Comparison of ENCODE assay signal across 13 mouse cellular contexts in genomic region chr14:56740175-56740574, GRCm38 (mm10). TPM values are rescaled to one million over a fixed set of nuclear protein-coding genes. Genes with fewer than 3 reads are reported as not detected.
DNase-seq lines count a peak whose midpoint lies in the region; ATAC-seq and TF ChIP-seq lines count a peak whose summit lies in the region.
"Had no signal": no experiment of that assay in that cellular context is flagged by ENCODE, and none has a peak within 500 bp of the region (broad histone marks: within the 10 kb centered on the region; RNA-seq: fewer than 3 reads in every experiment).

No protein-coding gene starts in this region.

- H3K9ac ChIP-seq in intestine, postnatal 0 days (ENCODE audit: low read depth, low read length), result no peak overlapping the region
- no peak overlapping the region for H3K9ac ChIP-seq in intestine, embryonic 16.5 days (ENCODE audit: low read depth, low read length)
- H3K9ac ChIP-seq: heart, embryonic 12.5 days; midbrain, embryonic 13.5 days; neural tube, embryonic 13.5 days had no signal

- no peak overlapping the region for H3K27ac ChIP-seq in intestine, postnatal 0 days (ENCODE audit: low read depth, low read length)
- H3K27ac ChIP-seq in intestine, embryonic 16.5 days (ENCODE audit: low read length), result no peak overlapping the region
- no peak overlapping the region for H3K27ac ChIP-seq in thymus, adult 2 months (ENCODE audit: control insufficient read depth, insufficient read depth, low read length)
- H3K27ac ChIP-seq: midbrain, embryonic 13.5 days; neural tube, embryonic 13.5 days had no signal

- no peak for ATAC-seq in intestine, postnatal 0 days
- ATAC-seq in intestine, embryonic 16.5 days, result no peak
- ATAC-seq: midbrain, embryonic 13.5 days had no signal

- TF ChIP-seq CTCF in intestine, postnatal 0 days (IDR thresholded peaks at IDR 0.05; ENCODE audit: low read depth), result peak; percentile 51
- TF ChIP-seq CTCF in thymus, adult 2 months (IDR thresholded peaks at IDR 0.05; ENCODE audit: borderline replicate concordance, control insufficient read depth, extremely low read depth, insufficient read depth, low read length, poor library complexity), result no peak

- H3K9me3 ChIP-seq in intestine, postnatal 0 days (ENCODE audit: control insufficient read depth), result no peaks in the 10 kb centered on the region
- no peaks in the 10 kb centered on the region for H3K9me3 ChIP-seq in intestine, embryonic 16.5 days (ENCODE audit: control insufficient read depth, low read length)
- H3K9me3 ChIP-seq: heart, embryonic 12.5 days; midbrain, embryonic 13.5 days; neural tube, embryonic 13.5 days had no signal

- no peaks in the 10 kb centered on the region for H3K4me1 ChIP-seq in intestine, postnatal 0 days (replicated peaks; ENCODE audit: control insufficient read depth, insufficient read depth, low read length)
- H3K4me1 ChIP-seq in intestine, embryonic 16.5 days (ENCODE audit: control insufficient read depth, insufficient read depth, low read length), result no peaks in the 10 kb centered on the region
- no peaks in the 10 kb centered on the region for H3K4me1 ChIP-seq in thymus, adult 2 months (replicated peaks; ENCODE audit: control insufficient read depth, insufficient read depth, low read length)
- H3K4me1 ChIP-seq: midbrain, embryonic 13.5 days; neural tube, embryonic 13.5 days had no signal

- no peak overlapping the region for H3K4me3 ChIP-seq in intestine, postnatal 0 days (ENCODE audit: low read depth, low read length)
- H3K4me3 ChIP-seq in intestine, embryonic 16.5 days (ENCODE audit: low read length), result no peak overlapping the region
- H3K4me3 ChIP-seq in thymus, adult 2 months (ENCODE audit: control insufficient read depth, insufficient read depth, low read length), result no peak overlapping the region
- H3K4me3 ChIP-seq: heart, embryonic 12.5 days; midbrain, embryonic 13.5 days; neural tube, embryonic 13.5 days had no signal

- no peak overlapping the region for H3K4me2 ChIP-seq in intestine, postnatal 0 days (replicated peaks; ENCODE audit: low read depth)
- no peak overlapping the region for H3K4me2 ChIP-seq in intestine, embryonic 16.5 days (ENCODE audit: low read depth, low read length)
- H3K4me2 ChIP-seq: heart, embryonic 12.5 days; midbrain, embryonic 13.5 days; neural tube, embryonic 13.5 days had no signal

- no peak for TF ChIP-seq POLR2A in thymus, adult 2 months (IDR thresholded peaks at IDR 0.05; ENCODE audit: control insufficient read depth, extremely low read depth, insufficient read depth, low read length, poor library complexity)

- H3K27me3 ChIP-seq in intestine, postnatal 0 days (replicated peaks; ENCODE audit: control insufficient read depth, insufficient read depth, low read length), result no peaks in the 10 kb centered on the region
- H3K27me3 ChIP-seq in intestine, embryonic 16.5 days (replicated peaks; ENCODE audit: control insufficient read depth, insufficient read depth, low read length), result no peaks in the 10 kb centered on the region
- no peaks in the 10 kb centered on the region for H3K27me3 ChIP-seq in thymus, adult 2 months (ENCODE audit: control insufficient read depth, insufficient read depth, low read length)
- H3K27me3 ChIP-seq: heart, embryonic 12.5 days; midbrain, embryonic 13.5 days; neural tube, embryonic 13.5 days had no signal

- peaks cover 21% of the 10 kb centered on the region for H3K36me3 ChIP-seq in intestine, postnatal 0 days (ENCODE audit: control insufficient read depth, insufficient read depth)
- no peaks in the 10 kb centered on the region for H3K36me3 ChIP-seq in intestine, embryonic 16.5 days (ENCODE audit: control insufficient read depth, insufficient read depth, low read length)
- H3K36me3 ChIP-seq in thymus, adult 2 months (ENCODE audit: control insufficient read depth, insufficient read depth, low read length), result peaks cover 3% of the 10 kb centered on the region; the same call in 1 of the 2 replicates

- 98% methylated on average over 1 of the region's 1 CpGs for WGBS in intestine, postnatal 0 days
- WGBS in intestine, embryonic 16.5 days, result 96% methylated on average over 1 of the region's 1 CpGs
- 96% methylated on average over 1 of the region's 1 CpGs for WGBS in thymus, adult 2 months

- peak; percentile 29 for DNase-seq in thymus, adult 2 months
- DNase-seq in thymus, adult 18-20 months, result no peak
- DNase-seq in c-Kit-positive CD71-positive TER-119-positive erythroid progenitor cells, embryonic 14.5 days (ENCODE audit: low spot score), result peak; percentile 9
- peak; percentile 54 for DNase-seq in thymus, postnatal 4 days
- no peak for DNase-seq in layer of hippocampus, adult 9-10 months (ENCODE audit: low spot score)
- no peak for DNase-seq in natural killer cell, adult 2 months (ENCODE audit: low spot score in 2 of 2)
- DNase-seq: adrenal gland, postnatal 10 days; cerebellum, adult 11-12 months had no signal

RNA-seq across cellular contexts. Expression of gene Pspc1, which starts 37.9 kb away (rescaled TPM):
- 11.1 and 11.5 TPM in 2 replicates for polyA plus RNA-seq in intestine, postnatal 0 days (2015; fragmentation: Nextera tagmentation; extraction: Ambion mirVana)
- polyA plus RNA-seq in intestine, embryonic 16.5 days (2015; fragmentation: Nextera tagmentation; extraction: Ambion mirVana), result 17.3 and 17.5 TPM in 2 replicates
- 10.4 and 12.4 TPM in 2 replicates for polyA plus RNA-seq in thymus, adult 2 months (2012; rRNA removed)

Comparison
In these comparisons a context has a peak if more than half of its experiments do, and no peak if none do; other contexts are left out.
1. DNase-seq: peak in thymus, adult 2 months (single experiment), c-Kit-positive CD71-positive TER-119-positive erythroid progenitor cells, embryonic 14.5 days (single experiment) and thymus, postnatal 4 days (single experiment); none in thymus, adult 18-20 months (0 of 2), layer of hippocampus, adult 9-10 months (single experiment) and natural killer cell, adult 2 months (0 of 2).